Mouse (Mus musculus) intestine, embryonic 14.5 days (tissue): ENCODE results near the gene Rbm4b. TPM values are rescaled to one million over a fixed set of nuclear protein-coding genes. Genes with fewer than 3 reads are reported as not detected.

Source experiments
- ATAC-seq: fragments of 200-750 bp; cut with Nextera tagmentation; replicated peaks from 2 replicates; pipeline ENCODE4 v1.8.0; 2017; ENCODE audit warnings: low read depth, moderate number of reproducible peaks, moderate TSS enrichment, moderate library complexity; ENCODE audit not compliant: low FRiP score, low TSS enrichment
- DNase-seq: peaks from one replicate; pipeline ENCODE4 v3.0.0-alpha.2; 2018; ENCODE audit warnings: low spot score
- H3K27ac ChIP-seq: fragments of 300-500 bp; sonication (generic); 2 replicates; pipeline ENCODE4 v1.5.1; 2014; ENCODE audit warnings: low read depth, mild to moderate bottlenecking, control low read depth
- H3K27me3 ChIP-seq: fragments of 300-500 bp; sonication (generic); replicated peaks from 2 replicates; pipeline ENCODE4 v1.6.1; 2014; ENCODE audit warnings: low read length, control low read depth; ENCODE audit not compliant: control insufficient read depth, insufficient read depth
- H3K36me3 ChIP-seq: fragments of 300-500 bp; sonication (generic); 2 replicates; pipeline ENCODE4 v1.6.1; 2014; ENCODE audit warnings: low read length, control low read depth; ENCODE audit not compliant: control insufficient read depth, insufficient read depth
- H3K4me1 ChIP-seq: fragments of 300-500 bp; sonication (generic); replicated peaks from 2 replicates; pipeline ENCODE4 v1.6.1; 2014; ENCODE audit warnings: low read length, control low read depth, mixed read lengths; ENCODE audit not compliant: control insufficient read depth, insufficient read depth
- H3K4me2 ChIP-seq: fragments of 300-500 bp; sonication (generic); 2 replicates; pipeline ENCODE4 v1.6.1; 2014; ENCODE audit warnings: low read length
- H3K4me3 ChIP-seq: fragments of 300-500 bp; sonication (generic); 2 replicates; pipeline ENCODE4 v1.5.1; 2014; ENCODE audit warnings: low read depth, low read length, control low read depth, mixed read lengths
- H3K9ac ChIP-seq: fragments of 300-500 bp; sonication (generic); 2 replicates; pipeline ENCODE4 v1.6.1; 2014; ENCODE audit warnings: mild to moderate bottlenecking, low read length
- H3K9me3 ChIP-seq: fragments of 300-500 bp; sonication (generic); 2 replicates; pipeline ENCODE4 v1.6.1; 2016; ENCODE audit warnings: low read length, control low read depth; ENCODE audit not compliant: control insufficient read depth
- WGBS: fragments of 180-500 bp; shearing (Covaris S2); extraction: QIAGEN DNeasy Blood & Tissue Kit; methylation state at CpG from one replicate; pipeline ENCODE4 v1.1.7; 2014; 5-methylcytosine and 5-hydroxymethylcytosine counted together
- polyA plus RNA-seq: library from polyadenylated mRNA; unstranded; fragments of >200 nt; fragmentation: Nextera tagmentation; extraction: Ambion mirVana; gene quantifications from 2 replicates; pipeline ENCODE4 v1.2.1, GENCODE M21; 2014

Rbm4b gene
- polyA plus RNA-seq, 1 experiment from 2014 or later: 55.0 TPM

DNA sequence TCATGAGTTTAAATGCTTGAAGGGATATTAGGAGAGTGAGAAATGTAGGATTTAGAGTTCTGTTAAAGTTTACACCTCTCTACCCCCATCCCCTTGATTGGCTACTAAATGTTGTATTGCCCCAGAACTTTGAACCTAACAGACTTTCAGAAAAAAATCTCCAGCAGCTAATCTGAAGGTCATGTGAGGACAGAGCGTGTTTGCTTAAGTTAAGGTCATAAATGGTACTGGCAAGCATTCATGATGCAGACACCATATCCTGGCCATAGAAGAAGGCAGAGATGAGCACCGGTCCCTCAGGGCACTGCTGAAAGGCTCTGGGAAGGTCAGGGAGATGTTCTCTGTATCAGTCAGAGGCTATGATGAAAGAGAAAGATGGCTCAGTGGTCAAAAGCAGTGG, 39.0 kb upstream of the Rbm4b start:
- 90% methylated on average over 2 of the region's 2 CpGs for WGBS
- ATAC-seq: no peak
- Histone ChIP-seq H3K4me2 (no peak overlapping the region), H3K27me3 (peaks cover 27% of the 10 kb centered on the region), H3K4me3 (no peak overlapping the region), H3K4me1 (0 out of 2 replicates have a peak, but pooled peaks cover 2% of the 10 kb centered on the region), H3K9ac (no peak overlapping the region), H3K27ac (no peak overlapping the region), H3K9me3 (no peaks in the 10 kb centered on the region), H3K36me3 (no peaks in the 10 kb centered on the region)
- DNase-seq: no peak

DNA sequence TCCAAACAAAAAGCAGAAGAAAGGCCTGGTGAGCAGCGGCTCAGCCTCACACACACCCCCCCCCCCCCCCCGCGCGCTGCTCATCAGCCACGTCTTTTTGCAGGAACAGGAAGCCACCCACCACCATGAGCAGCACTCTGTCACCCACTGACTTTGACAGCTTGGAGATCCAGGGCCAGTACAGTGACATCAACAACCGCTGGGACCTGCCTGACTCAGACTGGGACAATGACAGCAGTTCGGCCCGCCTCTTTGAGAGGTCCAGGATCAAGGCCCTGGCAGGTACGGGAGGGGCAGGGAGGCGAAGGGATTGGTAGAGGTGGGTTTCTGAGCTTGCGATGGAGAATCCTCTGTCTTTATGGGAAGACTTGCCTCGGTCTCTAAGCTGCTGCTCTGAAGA, 37.6 kb upstream of the Rbm4b start:
- Histone ChIP-seq H3K27ac (no peak overlapping the region), H3K36me3 (no peaks in the 10 kb centered on the region), H3K9ac (no peak overlapping the region), H3K27me3 (peaks cover 13% of the 10 kb centered on the region), H3K4me3 (no peak overlapping the region), H3K4me2 (no peak overlapping the region), H3K4me1 (no peaks in the 10 kb centered on the region), H3K9me3 (no peaks in the 10 kb centered on the region)
- WGBS: 23% methylated on average over 12 of the region's 12 CpGs
- ATAC-seq (no peak), DNase-seq (no peak)

DNA sequence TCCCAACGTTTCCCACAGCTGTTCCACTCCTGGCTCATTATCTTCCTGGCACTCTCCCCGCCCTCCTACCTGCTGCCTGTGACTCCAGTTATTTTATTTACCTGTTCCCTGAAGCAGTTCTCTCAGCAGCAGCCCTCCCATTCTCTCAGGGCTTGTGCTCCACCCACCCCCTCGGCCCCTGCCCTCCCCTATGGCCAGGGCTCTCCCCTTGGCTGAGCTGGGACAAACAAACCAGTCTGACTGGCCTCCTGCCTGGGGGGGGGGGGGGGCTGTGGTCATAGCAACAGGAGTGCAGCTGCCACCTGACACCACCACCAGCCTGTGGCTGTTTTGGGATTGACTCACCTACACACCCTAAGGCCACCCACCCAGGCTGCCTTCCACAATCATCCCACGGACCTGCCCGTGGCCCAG, 36.9 kb upstream of the Rbm4b start:
- DNase-seq (no peak), ATAC-seq (peak; percentile 68)
- peaks cover 7% of the 10 kb centered on the region for H3K27me3 ChIP-seq
- no peaks in the 10 kb centered on the region for H3K36me3 ChIP-seq
- H3K4me1 ChIP-seq: no peaks in the 10 kb centered on the region
- H3K4me2 ChIP-seq: 0 out of 2 replicates have a peak overlapping the region, but pooled peaks have one; percentile 41
- 17% methylated on average over 5 of the region's 5 CpGs for WGBS
- H3K9ac ChIP-seq: no peak overlapping the region
- H3K4me3 ChIP-seq: no peak overlapping the region
- H3K27ac ChIP-seq: no peak overlapping the region
- no peaks in the 10 kb centered on the region for H3K9me3 ChIP-seq

DNA sequence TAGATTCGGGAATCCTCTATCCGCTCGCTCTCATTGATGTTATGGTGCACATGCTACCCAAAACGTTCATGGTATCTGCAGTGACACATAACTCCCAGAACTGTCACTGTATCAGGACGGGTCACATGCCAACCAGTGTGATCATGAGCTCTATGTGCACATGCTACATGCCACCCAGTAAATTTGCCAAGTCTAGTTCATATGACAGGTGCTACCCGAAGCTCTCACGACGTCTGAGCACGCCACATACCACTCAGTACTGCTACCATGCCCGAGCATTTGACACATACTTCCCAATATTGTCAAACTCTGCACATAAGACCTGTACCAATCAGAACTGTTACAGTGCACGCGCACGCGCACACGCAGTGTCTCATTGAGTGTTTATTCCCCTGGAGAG, 36.2 kb upstream of the Rbm4b start:
- DNase-seq (no peak), ATAC-seq (no peak)
- Histone ChIP-seq H3K36me3 (no peaks in the 10 kb centered on the region), H3K4me2 (peak overlapping the region; percentile 41), H3K27ac (no peak overlapping the region), H3K4me1 (no peaks in the 10 kb centered on the region), H3K4me3 (no peak overlapping the region), H3K9me3 (no peaks in the 10 kb centered on the region), H3K27me3 (no peaks in the 10 kb centered on the region), H3K9ac (no peak overlapping the region)
- 82% methylated on average over 15 of the region's 15 CpGs for WGBS

DNA sequence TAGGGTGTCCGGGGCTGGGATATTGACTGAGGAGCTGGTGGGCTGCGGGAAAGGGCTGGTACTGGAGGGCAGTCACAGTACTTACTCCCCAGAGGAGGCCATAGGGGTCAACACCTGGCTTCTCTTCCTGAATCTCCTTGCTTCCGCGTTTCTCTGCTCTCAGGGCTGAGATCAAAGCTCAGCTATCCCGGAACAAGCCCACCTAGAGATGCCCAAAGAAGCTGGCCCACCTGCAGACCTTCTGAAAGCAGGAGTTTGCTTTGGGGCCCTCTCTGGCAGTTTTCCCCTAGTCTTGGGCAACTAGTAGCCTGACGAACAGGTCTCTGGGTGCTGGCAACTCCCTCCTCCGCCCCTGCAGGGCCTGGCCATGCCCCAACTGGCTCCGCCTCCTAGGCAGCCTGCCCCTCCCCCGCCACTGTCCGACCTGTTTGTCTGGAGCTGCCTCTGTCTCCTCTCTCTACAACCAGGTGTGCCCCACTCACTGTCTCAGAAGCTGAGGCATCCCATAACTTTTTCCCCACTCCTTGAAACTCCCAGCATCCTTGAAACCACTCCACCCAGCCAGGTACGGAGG, 35.5 kb upstream of the Rbm4b start:
- H3K9me3 ChIP-seq: no peaks in the 10 kb centered on the region
- H3K36me3 ChIP-seq: no peaks in the 10 kb centered on the region
- H3K9ac ChIP-seq: no peak overlapping the region
- H3K27ac ChIP-seq: no peak overlapping the region
- peak overlapping the region; percentile 41 for H3K4me2 ChIP-seq
- DNase-seq (peak; percentile 80), ATAC-seq (peak; percentile 57; the same call in 1 of the 2 replicates)
- 23% methylated on average over 11 of the region's 11 CpGs for WGBS
- no peaks in the 10 kb centered on the region for H3K4me1 ChIP-seq
- peak overlapping the region; percentile 25 for H3K4me3 ChIP-seq
- H3K27me3 ChIP-seq: no peaks in the 10 kb centered on the region

DNA sequence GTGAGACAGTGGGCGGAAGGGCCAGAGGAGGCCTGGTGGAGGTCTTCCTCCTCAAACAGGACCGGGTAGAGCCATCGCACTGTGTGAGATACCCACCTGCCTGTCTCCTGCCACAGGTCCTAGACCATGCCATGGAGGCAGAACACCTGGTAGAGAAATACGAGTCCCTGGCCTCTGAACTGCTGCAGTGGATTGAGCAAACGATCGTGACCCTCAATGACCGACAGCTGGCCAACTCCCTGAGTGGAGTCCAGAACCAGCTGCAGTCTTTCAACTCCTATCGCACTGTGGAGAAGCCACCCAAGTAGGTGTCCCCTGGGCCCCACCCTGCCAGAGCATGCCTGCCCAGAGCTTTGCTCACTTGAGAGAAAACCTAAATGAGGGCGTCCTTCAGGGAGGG, 27.1 kb upstream of the Rbm4b start:
- Histone ChIP-seq H3K36me3 (no peaks in the 10 kb centered on the region; the same call in 1 of the 2 replicates), H3K9ac (no peak overlapping the region), H3K27me3 (no peaks in the 10 kb centered on the region), H3K9me3 (no peaks in the 10 kb centered on the region), H3K4me2 (no peak overlapping the region), H3K4me3 (no peak overlapping the region), H3K4me1 (no peaks in the 10 kb centered on the region), H3K27ac (no peak overlapping the region)
- WGBS: 86% methylated on average over 9 of the region's 9 CpGs
- ATAC-seq (no peak), DNase-seq (no peak)

DNA sequence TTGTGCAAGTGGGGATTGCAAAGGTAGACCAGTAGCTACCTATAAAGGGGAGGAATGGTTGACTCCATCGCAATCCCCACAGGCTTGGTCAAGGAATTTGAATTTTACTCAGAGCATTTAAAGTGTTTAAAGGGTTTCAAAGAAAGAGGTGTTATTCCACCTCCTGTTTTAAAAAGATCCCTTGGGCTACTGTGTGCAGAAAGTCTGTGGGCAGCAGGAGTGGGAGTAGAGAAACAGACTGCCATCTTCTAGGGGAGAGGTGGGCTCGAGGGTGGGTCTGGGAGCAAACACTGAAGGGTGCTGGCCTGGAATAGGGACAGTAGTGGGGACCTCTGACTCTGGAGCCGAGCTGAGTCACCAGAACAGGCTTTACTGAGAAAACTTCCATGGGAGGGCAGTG, 23.2 kb upstream of the Rbm4b start:
- H3K36me3 ChIP-seq: no peaks in the 10 kb centered on the region; the same call in 1 of the 2 replicates
- DNase-seq: no peak
- H3K27me3 ChIP-seq: no peaks in the 10 kb centered on the region
- no peak overlapping the region for H3K9ac ChIP-seq
- no peaks in the 10 kb centered on the region for H3K4me1 ChIP-seq
- H3K4me3 ChIP-seq: no peak overlapping the region
- H3K4me2 ChIP-seq: no peak overlapping the region
- H3K27ac ChIP-seq: no peak overlapping the region
- H3K9me3 ChIP-seq: no peaks in the 10 kb centered on the region
- no peak for ATAC-seq
- WGBS: 83% methylated on average over 3 of the region's 3 CpGs

DNA sequence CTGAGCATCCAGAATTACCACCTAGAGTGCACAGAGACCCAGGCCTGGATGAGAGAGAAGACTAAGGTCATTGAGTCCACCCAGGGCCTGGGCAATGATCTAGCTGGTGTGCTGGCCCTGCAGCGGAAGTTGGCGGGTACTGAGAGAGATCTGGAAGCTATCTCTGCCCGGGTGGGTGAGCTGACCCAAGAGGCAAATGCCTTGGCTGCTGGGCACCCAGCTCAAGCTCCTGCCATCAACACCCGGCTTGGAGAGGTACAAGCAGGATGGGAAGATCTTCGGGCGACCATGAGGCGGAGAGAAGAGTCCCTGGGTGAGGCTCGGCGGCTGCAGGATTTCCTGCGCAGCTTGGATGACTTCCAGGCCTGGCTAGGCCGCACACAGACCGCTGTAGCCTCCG, 18.4 kb upstream of the Rbm4b start:
- Histone ChIP-seq H3K9me3 (no peaks in the 10 kb centered on the region), H3K4me3 (no peak overlapping the region), H3K4me2 (no peak overlapping the region), H3K27me3 (no peaks in the 10 kb centered on the region), H3K27ac (no peak overlapping the region), H3K4me1 (no peaks in the 10 kb centered on the region), H3K36me3 (no peaks in the 10 kb centered on the region), H3K9ac (no peak overlapping the region)
- no peak for ATAC-seq
- 87% methylated on average over 13 of the region's 13 CpGs for WGBS
- DNase-seq: no peak

DNA sequence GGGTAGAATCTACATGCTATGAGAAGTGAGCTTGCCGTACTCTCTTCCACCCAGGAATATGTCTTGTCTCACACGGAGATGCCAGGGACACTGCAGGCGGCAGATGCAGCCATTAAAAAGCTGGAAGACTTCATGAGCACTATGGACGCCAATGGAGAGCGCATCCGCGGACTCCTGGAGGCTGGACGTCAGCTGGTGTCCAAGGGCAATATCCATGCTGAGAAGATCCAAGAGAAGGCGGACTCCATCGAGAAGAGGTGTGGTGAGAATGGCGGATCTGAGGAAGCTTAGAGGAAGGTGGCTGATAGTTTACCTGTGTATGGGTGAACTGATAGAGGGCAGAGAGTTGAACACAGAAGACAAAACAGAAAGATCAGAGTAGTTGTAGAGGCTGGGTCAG, 17.2 kb upstream of the Rbm4b start:
- Histone ChIP-seq H3K4me2 (no peak overlapping the region), H3K9me3 (no peaks in the 10 kb centered on the region), H3K27ac (no peak overlapping the region), H3K4me3 (no peak overlapping the region), H3K4me1 (no peaks in the 10 kb centered on the region), H3K27me3 (no peaks in the 10 kb centered on the region), H3K9ac (no peak overlapping the region), H3K36me3 (0 out of 2 replicates have a peak, but pooled peaks cover 2% of the 10 kb centered on the region)
- ATAC-seq (no peak), DNase-seq (no peak)
- 93% methylated on average over 11 of the region's 11 CpGs for WGBS
